Mouse (Mus musculus) G1E (cell line): Measurements from ENCODE around the gene Tmsb10. TPM values are rescaled to one million over a fixed set of nuclear protein-coding genes. Genes with fewer than 3 reads are reported as not detected.
A peak's percentile ranks its signal among the peaks of the same experiment; 100 is the strongest.

Experiments used
- ATAC-seq: 2 replicates; pipeline ENCODE4 v1.8.0; 2016; ENCODE audit warnings: mild to moderate bottlenecking; ENCODE audit not compliant: insufficient number of reproducible peaks, poor library complexity, low FRiP score, severe bottlenecking; ENCODE audit errors: extremely low read depth
- DNase-seq: peaks from one replicate; pipeline ENCODE4 v3.0.0; 2012; ENCODE audit warnings: low spot score
- H3K27me3 ChIP-seq: 2 replicates; pipeline ENCODE4 v1.6.1; 2012; ENCODE audit warnings: mild to moderate bottlenecking, low read length, inconsistent platforms; ENCODE audit not compliant: insufficient read depth
- H3K36me3 ChIP-seq: replicated peaks from 2 replicates; pipeline ENCODE3; 2012; ENCODE audit warnings: mild to moderate bottlenecking, inconsistent platforms
- H3K4me1 ChIP-seq: 2 replicates; pipeline ENCODE4 v1.6.1; 2012; ENCODE audit warnings: low read depth, low read length, inconsistent platforms, mixed read lengths; ENCODE audit not compliant: insufficient read depth
- H3K4me3 ChIP-seq: 2 replicates; pipeline ENCODE4 v1.5.1; 2012; ENCODE audit warnings: low read depth, mild to moderate bottlenecking, inconsistent platforms, low read length, moderate library complexity, mixed read lengths
- H3K9me3 ChIP-seq: replicated peaks from 2 replicates; pipeline ENCODE4 v1.6.1; 2012; ENCODE audit warnings: inconsistent platforms
- CTCF ChIP-seq: IDR thresholded peaks from 2 replicates; pipeline ENCODE4 v1.5.1; 2012; ENCODE audit warnings: low read depth, low read length, inconsistent platforms, mixed read lengths
- GATA1 ChIP-seq: IDR thresholded peaks from 2 replicates; pipeline ENCODE4 v1.6.1; 2012; ENCODE audit warnings: borderline replicate concordance, low read length, inconsistent platforms, mixed read lengths
- GATA2 ChIP-seq: IDR thresholded peaks from 2 replicates; pipeline ENCODE4 v1.6.1; 2012; ENCODE audit warnings: low read depth, low read length, inconsistent platforms, borderline replicate concordance
- POLR2AphosphoS5 ChIP-seq: IDR thresholded peaks from 2 replicates; pipeline ENCODE4 v1.6.1; 2012; ENCODE audit warnings: low read depth, low read length, inconsistent platforms; ENCODE audit not compliant: insufficient replicate concordance
- TAL1 ChIP-seq: conservative IDR thresholded peaks from 2 replicates; pipeline ENCODE4 v1.6.1; 2012; ENCODE audit warnings: low read depth, low read length, inconsistent platforms, mixed read lengths
- polyA plus RNA-seq: library from polyadenylated mRNA; stranded (reverse); fragments of >175 nt; gene quantifications from 2 replicates; pipeline ENCODE4 v1.2.3, GENCODE M21; 2012
- total RNA-seq, 2 experiments: library from RNA; stranded (forward) in 1 of 2; stranded (reverse) in 1 of 2; fragments of 200-1000 nt in 1 of 2; fragments of >200 nt in 1 of 2; fragmentation: Nextera tagmentation in 1 of 2; gene quantifications; 2 replicates each; pipeline ENCODE4 v1.2.3; 2014 to 2017

Gene Tmsb10
- total and polyA plus RNA-seq, 3 experiments = 8.3 to 12.1 (median 9.3) TPM

- H3K9me3 ChIP-seq = no peaks in the 10 kb centered on the region
- H3K4me1 ChIP-seq = peaks cover 21% of the 10 kb centered on the region
- ATAC-seq = 0 out of 2 replicates have a peak, but pooled peaks have one; percentile 29
- DNase-seq = peak; percentile 30
- no peaks in the 10 kb centered on the region for H3K36me3 ChIP-seq
- no peak for TF ChIP-seq GATA1
- peak overlapping the region; percentile 72 for H3K4me3 ChIP-seq
- peaks cover 46% of the 10 kb centered on the region for H3K27me3 ChIP-seq
These were observed 589 bp downstream of the Tmsb10 start for GRCm38 (mm10) chr6:72957676-72958641.

GRCm38 (mm10) chr6:72957093-72957435 is 1.5 kb downstream of the Tmsb10 start:
- H3K36me3 ChIP-seq = no peaks in the 10 kb centered on the region
- H3K4me3 ChIP-seq = no peak overlapping the region
- ATAC-seq (no peak), DNase-seq (no peak)
- H3K4me1 ChIP-seq = peaks cover 21% of the 10 kb centered on the region
- H3K27me3 ChIP-seq = peaks cover 46% of the 10 kb centered on the region
- H3K9me3 ChIP-seq = no peaks in the 10 kb centered on the region
- TF ChIP-seq GATA2 (no peak), TAL1 (no peak), CTCF (no peak), POLR2AphosphoS5 (no peak), GATA1 (no peak)

GRCm38 (mm10) chr6:72956199-72957092 is 2.1 kb downstream of the Tmsb10 start:
- no peaks in the 10 kb centered on the region for H3K36me3 ChIP-seq
- ATAC-seq (peak; percentile 41), DNase-seq (no peak)
- no peak overlapping the region for H3K4me3 ChIP-seq
- no peak for TF ChIP-seq TAL1
- no peak for TF ChIP-seq GATA2
- no peak for TF ChIP-seq GATA1
- TF ChIP-seq POLR2AphosphoS5 = no peak
- no peak for TF ChIP-seq CTCF
- H3K9me3 ChIP-seq = no peaks in the 10 kb centered on the region
- peaks cover 21% of the 10 kb centered on the region for H3K4me1 ChIP-seq
- H3K27me3 ChIP-seq = peaks cover 46% of the 10 kb centered on the region

GRCm38 (mm10) chr6:72955517-72956198 is 2.9 kb downstream of the Tmsb10 start:
- peaks cover 21% of the 10 kb centered on the region for H3K4me1 ChIP-seq
- H3K9me3 ChIP-seq = no peaks in the 10 kb centered on the region
- TF ChIP-seq CTCF = no peak
- TF ChIP-seq GATA2 = no peak
- no peak for TF ChIP-seq GATA1
- no peak for TF ChIP-seq POLR2AphosphoS5
- no peak overlapping the region for H3K4me3 ChIP-seq
- DNase-seq (no peak), ATAC-seq (no peak)
- H3K27me3 ChIP-seq = peaks cover 42% of the 10 kb centered on the region
- no peaks in the 10 kb centered on the region for H3K36me3 ChIP-seq

GRCm38 (mm10) chr6:72954786-72955185 is 3.8 kb downstream of the Tmsb10 start:
- Histone ChIP-seq H3K36me3 (no peaks in the 10 kb centered on the region), H3K4me1 (peaks cover 21% of the 10 kb centered on the region), H3K9me3 (no peaks in the 10 kb centered on the region), H3K27me3 (peaks cover 35% of the 10 kb centered on the region), H3K4me3 (no peak overlapping the region)
- TF ChIP-seq GATA1 = no peak
- no peak for TF ChIP-seq CTCF
- no peak for TF ChIP-seq GATA2
- TF ChIP-seq POLR2AphosphoS5 = no peak
- no peak for TF ChIP-seq TAL1
- ATAC-seq = no peak
- no peak for DNase-seq

- H3K36me3 ChIP-seq = no peaks in the 10 kb centered on the region
- H3K4me3 ChIP-seq = no peak overlapping the region
- no peaks in the 10 kb centered on the region for H3K9me3 ChIP-seq
- peaks cover 10% of the 10 kb centered on the region for H3K4me1 ChIP-seq
- TF ChIP-seq TAL1 = no peak
- no peak for TF ChIP-seq CTCF
- TF ChIP-seq GATA1 = no peak
- no peak for TF ChIP-seq POLR2AphosphoS5
- TF ChIP-seq GATA2 = no peak
- DNase-seq (no peak), ATAC-seq (no peak)
- peaks cover 20% of the 10 kb centered on the region for H3K27me3 ChIP-seq
These were observed 5.6 kb downstream of the Tmsb10 start for GRCm38 (mm10) chr6:72952967-72953366.
